In the genomic region with DNA sequence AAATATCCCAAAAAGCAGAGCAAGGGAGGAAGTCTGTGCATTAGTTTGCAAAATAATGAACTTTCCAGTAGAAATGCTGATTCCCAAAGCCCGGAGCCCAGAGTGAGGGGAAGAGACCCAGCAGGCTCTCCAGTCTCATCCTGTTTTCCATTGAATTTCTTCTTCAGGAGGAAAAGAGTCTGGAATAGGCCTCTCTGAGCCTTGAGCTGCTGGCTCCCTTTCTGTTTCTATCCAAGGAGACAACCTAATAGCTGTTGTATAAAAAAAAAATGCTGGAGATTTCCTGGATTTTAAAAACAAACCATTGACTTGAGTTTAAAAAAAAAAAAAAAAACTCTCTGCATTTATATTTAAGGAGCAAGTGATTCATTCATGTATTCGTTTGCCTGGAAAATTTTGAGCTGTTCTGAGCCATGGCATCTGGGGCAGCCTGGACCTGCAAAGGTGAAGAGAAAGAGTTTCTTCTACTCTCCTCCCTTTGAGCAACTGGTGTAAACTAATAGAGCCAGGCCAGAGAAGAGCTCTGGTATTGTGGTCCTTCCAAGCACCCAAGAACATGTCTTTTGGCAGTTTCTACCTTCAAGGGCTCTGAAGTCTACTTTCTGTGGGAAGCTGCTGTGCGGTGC, we compare ENCODE assay signal across 11 mouse cellular contexts.
DNase-seq lines count a peak whose midpoint lies in the region; ATAC-seq and TF ChIP-seq lines count a peak whose summit lies in the region.
"Had no signal": no experiment of that assay in that cellular context is flagged by ENCODE, and none has a peak within 500 bp of the region (broad histone marks: within the 10 kb centered on the region; RNA-seq: fewer than 3 reads in every experiment).

No protein-coding gene starts in this region.

- WGBS in embryonic facial prominence, embryonic 12.5 days, result 60% methylated on average over 3 of the region's 3 CpGs
- 68% methylated on average over 3 of the region's 3 CpGs for WGBS in embryonic facial prominence, embryonic 10.5 days
- 61% methylated on average over 3 of the region's 3 CpGs for WGBS in kidney, embryonic 14.5 days
- WGBS in kidney, adult 2 months, result 70% methylated on average over 3 of the region's 3 CpGs
- WGBS in liver, embryonic 12.5 days (ENCODE audit: insufficient replicate concordance), result 37% methylated on average over 3 of the region's 3 CpGs

- H3K36me3 ChIP-seq in embryonic facial prominence, embryonic 12.5 days, result no peaks in the 10 kb centered on the region
- no peaks in the 10 kb centered on the region for H3K36me3 ChIP-seq in embryonic facial prominence, embryonic 10.5 days (replicated peaks)
- H3K36me3 ChIP-seq in kidney, embryonic 14.5 days (ENCODE audit: control insufficient read depth, insufficient read depth, low read length), result no peaks in the 10 kb centered on the region
- H3K36me3 ChIP-seq in kidney, adult 2 months (ENCODE audit: control insufficient read depth, insufficient read depth, low read length), result no peaks in the 10 kb centered on the region
- no peaks in the 10 kb centered on the region for H3K36me3 ChIP-seq in ES-E14 (ENCODE audit: control insufficient read depth, insufficient read depth, low read length, poor library complexity, severe bottlenecking)
- no peaks in the 10 kb centered on the region for H3K36me3 ChIP-seq in liver, embryonic 12.5 days

- H3K4me2 ChIP-seq in embryonic facial prominence, embryonic 12.5 days (replicated peaks), result no peak overlapping the region
- no peak overlapping the region for H3K4me2 ChIP-seq in kidney, embryonic 14.5 days (replicated peaks; ENCODE audit: low read depth, low read length)
- H3K4me2 ChIP-seq in liver, embryonic 12.5 days, result no peak overlapping the region

- no peak for DNase-seq in embryonic facial prominence, embryonic 10.5 days (ENCODE audit: low spot score)
- no peak for DNase-seq in kidney, adult 2 months
- no peak for DNase-seq in ES-E14 (ENCODE audit: low read depth, low spot score)
- no peak for DNase-seq in Muller cell, postnatal 12 days (ENCODE audit: inconsistent ontology term)
- no peak for DNase-seq in urinary bladder, postnatal 4 days (ENCODE audit: low spot score in 2 of 2)
- DNase-seq: adrenal gland, postnatal 25 days; cerebellum, adult 9-10 months; thymus, postnatal 4 days had no signal

- no peaks in the 10 kb centered on the region for H3K27me3 ChIP-seq in embryonic facial prominence, embryonic 12.5 days
- H3K27me3 ChIP-seq in embryonic facial prominence, embryonic 10.5 days (replicated peaks; ENCODE audit: low read depth, poor library complexity, severe bottlenecking), result no peaks in the 10 kb centered on the region
- no peaks in the 10 kb centered on the region for H3K27me3 ChIP-seq in kidney, embryonic 14.5 days (ENCODE audit: control insufficient read depth, insufficient read depth, low read length)
- no peaks in the 10 kb centered on the region for H3K27me3 ChIP-seq in kidney, adult 2 months (replicated peaks; ENCODE audit: control insufficient read depth, insufficient read depth, low read length)
- H3K27me3 ChIP-seq in liver, embryonic 12.5 days (replicated peaks), result peaks cover 42% of the 10 kb centered on the region; the same call in 1 of the 2 replicates

- no peak for ATAC-seq in embryonic facial prominence, embryonic 12.5 days (ENCODE audit: insufficient number of reproducible peaks, insufficient read depth, low FRiP score, low TSS enrichment)
- ATAC-seq in kidney, embryonic 14.5 days (ENCODE audit: low FRiP score, low TSS enrichment), result no peak
- no peak for ATAC-seq in liver, embryonic 12.5 days

- H3K27ac ChIP-seq in embryonic facial prominence, embryonic 12.5 days, result 0 out of 2 replicates have a peak overlapping the region, but pooled peaks have one; percentile 36
- H3K27ac ChIP-seq in embryonic facial prominence, embryonic 10.5 days (replicated peaks), result no peak overlapping the region; the same call in 1 of the 2 replicates
- H3K27ac ChIP-seq in kidney, embryonic 14.5 days (ENCODE audit: low read depth, low read length), result 0 out of 2 replicates have a peak overlapping the region, but pooled peaks have one; percentile 8
- no peak overlapping the region for H3K27ac ChIP-seq in kidney, adult 2 months (ENCODE audit: insufficient read depth, low read depth, low read length)
- peak overlapping the region; percentile 83; the same call in 1 of the 2 replicates for H3K27ac ChIP-seq in ES-E14 (ENCODE audit: insufficient read depth, low read depth, low read length, poor library complexity, severe bottlenecking)
- H3K27ac ChIP-seq in liver, embryonic 12.5 days, result peak overlapping the region; percentile 62

- no peak for TF ChIP-seq CTCF in kidney, adult 2 months (conservative IDR thresholded peaks at IDR 0.05; ENCODE audit: insufficient read depth, insufficient read length, low read depth, low read length)

- H3K4me1 ChIP-seq in embryonic facial prominence, embryonic 12.5 days, result no peaks in the 10 kb centered on the region
- H3K4me1 ChIP-seq in embryonic facial prominence, embryonic 10.5 days, result peaks cover 5% of the 10 kb centered on the region; the same call in 1 of the 2 replicates
- 0 out of 2 replicates have a peak, but pooled peaks cover 7% of the 10 kb centered on the region for H3K4me1 ChIP-seq in kidney, embryonic 14.5 days (ENCODE audit: control insufficient read depth, insufficient read depth, low read length)
- H3K4me1 ChIP-seq in kidney, adult 2 months (ENCODE audit: control insufficient read depth, insufficient read depth, low read length), result peaks cover 6% of the 10 kb centered on the region; the same call in 1 of the 2 replicates
- H3K4me1 ChIP-seq in ES-E14 (ENCODE audit: control insufficient read depth in 2 of 2, insufficient read depth in 2 of 2, low read length in 2 of 2, poor library complexity in 1 of 2), result peaks cover 1 to 16% of the 10 kb centered on the region in 2 experiments; a peak in 2 of 4 replicates
- H3K4me1 ChIP-seq in liver, embryonic 12.5 days, result peaks cover 14% of the 10 kb centered on the region

- no peak for TF ChIP-seq POLR2A in kidney, adult 2 months (IDR thresholded peaks at IDR 0.05; ENCODE audit: low read depth, low read length)

- H3K4me3 ChIP-seq in embryonic facial prominence, embryonic 12.5 days, result no peak overlapping the region
- no peak overlapping the region for H3K4me3 ChIP-seq in embryonic facial prominence, embryonic 10.5 days
- no peak overlapping the region for H3K4me3 ChIP-seq in kidney, embryonic 14.5 days (ENCODE audit: low read length)
- no peak overlapping the region for H3K4me3 ChIP-seq in kidney, adult 2 months (ENCODE audit: insufficient read depth, low read depth, low read length)
- no peak overlapping the region for H3K4me3 ChIP-seq in ES-E14 (ENCODE audit: insufficient read depth in 1 of 2, low read depth in 1 of 2, low read length in 2 of 2, poor library complexity in 1 of 2, severe bottlenecking in 1 of 2)
- no peak overlapping the region for H3K4me3 ChIP-seq in liver, embryonic 12.5 days

- no peaks in the 10 kb centered on the region for H3K9me3 ChIP-seq in embryonic facial prominence, embryonic 12.5 days
- no peaks in the 10 kb centered on the region for H3K9me3 ChIP-seq in embryonic facial prominence, embryonic 10.5 days
- H3K9me3 ChIP-seq in kidney, embryonic 14.5 days (ENCODE audit: control insufficient read depth, low read length), result no peaks in the 10 kb centered on the region
- H3K9me3 ChIP-seq in ES-E14 (ENCODE audit: control insufficient read depth, insufficient read depth, low read depth, low read length), result no peaks in the 10 kb centered on the region
- H3K9me3 ChIP-seq in liver, embryonic 12.5 days (replicated peaks), result no peaks in the 10 kb centered on the region

- in situ Hi-C loops in ES-E14 (cut with MboI; ENCODE audit: low sequenced_read_pairs in 2 of 2, unreplicated experiment in 2 of 2), result no loop called here

- H3K9ac ChIP-seq in embryonic facial prominence, embryonic 12.5 days, result no peak overlapping the region
- no peak overlapping the region for H3K9ac ChIP-seq in kidney, embryonic 14.5 days (ENCODE audit: low read depth, low read length)
- no peak overlapping the region for H3K9ac ChIP-seq in ES-E14 (ENCODE audit: insufficient read depth, low read depth, low read length, poor library complexity, severe bottlenecking)
- no peak overlapping the region for H3K9ac ChIP-seq in liver, embryonic 12.5 days

TF ChIP-seq in ES-E14, 5 proteins besides CTCF, POLR2A, EP300 and RAD21:
- TF ChIP-seq CHD2 (IDR thresholded peaks at IDR 0.05; ENCODE audit: low read depth, low read length), result no peak

Comparison
In these comparisons a context has a peak if more than half of its experiments do, and no peak if none do; other contexts are left out.
1. H3K27ac ChIP-seq: peak in embryonic facial prominence, embryonic 12.5 days (single experiment), kidney, embryonic 14.5 days (single experiment), ES-E14 (single experiment) and liver, embryonic 12.5 days (single experiment); none in embryonic facial prominence, embryonic 10.5 days (single experiment) and kidney, adult 2 months (single experiment).